Mouse (Mus musculus) heart, postnatal 36 days (tissue): ENCODE results near the gene Fem1b. TPM values are rescaled to one million over a fixed set of nuclear protein-coding genes. Genes with fewer than 3 reads are reported as not detected.
A peak's percentile ranks its signal among the peaks of the same experiment; 100 is the strongest.
"Not testable (repeated sequence)": the region's sequence is repeated elsewhere in the genome, so short reads cannot be mapped to it uniquely, and the experiment has no call there.

Experiments used
- DNase-seq, 2 experiments: peaks; one replicate each; pipeline ENCODE4 v3.0.0; 2021 to 2022
- intact Hi-C: fragments of 180-260 bp; cut with DNase I; formaldehyde crosslinking; loops from one replicate; pipeline ENCODE4 v1.15.1; 2025
- total RNA-seq, 2 experiments: library from RNA; stranded (reverse); gene quantifications; 2 replicates each; pipeline ENCODE4 v1.2.3; 2021

Fem1b gene
- total RNA-seq, 2 experiments from 2014 or later, result 16.2 to 16.9 TPM

- peak; percentile 96 to 98 for DNase-seq
- intact Hi-C loops, result loop anchor here (2.0 kb wide), 1 partner anchor 84 kb away; no protein-coding TSS in a partner anchor
Observed at GRCm38 (mm10) chr9:62828662-62829086, 16.9 kb upstream of the Fem1b start.

GRCm38 (mm10) chr9:62827939-62828652, 16.4 kb upstream of the Fem1b start:
- intact Hi-C loops, result loop anchor here (2.0 kb wide), 1 partner anchor 83 kb away; no protein-coding TSS in a partner anchor
- no peak for DNase-seq

- no peak for DNase-seq
- intact Hi-C loops, result no loop called here
Observed at GRCm38 (mm10) chr9:62826456-62826855, 14.7 kb upstream of the Fem1b start.

- no peak for DNase-seq
- intact Hi-C loops, result no loop called here
Observed at GRCm38 (mm10) chr9:62825791-62826393, 14.2 kb upstream of the Fem1b start.

GRCm38 (mm10) chr9:62821811-62822210, 10.1 kb upstream of the Fem1b start:
- no peak for DNase-seq

GRCm38 (mm10) chr9:62820829-62821228, 9.1 kb upstream of the Fem1b start:
- intact Hi-C loops, result no loop called here
- DNase-seq, result no peak

More at GRCm38 (mm10) chr9:62821811-62822210, 10.1 kb upstream of the Fem1b start:
- intact Hi-C loops, result no loop called here

- not testable (repeated sequence) for DNase-seq
- intact Hi-C loops, result loop anchor here (10.0 kb wide), 1 partner anchor 555 kb away; the partner anchor contains the start of gene Map2k5
Observed at GRCm38 (mm10) chr9:62819910-62820309, 8.2 kb upstream of the Fem1b start.

- intact Hi-C loops, result loop anchor here (10.0 kb wide), 1 partner anchor 555 kb away; the partner anchor contains the start of gene Map2k5
Observed at GRCm38 (mm10) chr9:62819494-62819893, 7.8 kb upstream of the Fem1b start.

GRCm38 (mm10) chr9:62817828-62818614, 6.3 kb upstream of the Fem1b start:
- intact Hi-C loops, result loop anchor here (10.0 kb wide), 1 partner anchor 557 kb away; the partner anchor contains the start of gene Map2k5
- no peak for DNase-seq

More at GRCm38 (mm10) chr9:62819494-62819893, 7.8 kb upstream of the Fem1b start:
- no peak for DNase-seq

GRCm38 (mm10) chr9:62817099-62817571, 5.4 kb upstream of the Fem1b start:
- intact Hi-C loops, result loop anchor here (10.0 kb wide), 1 partner anchor 558 kb away; the partner anchor contains the start of gene Map2k5
- DNase-seq, result peak; percentile 47 to 53

- intact Hi-C loops, result loop anchor here (10.0 kb wide), 1 partner anchor 558 kb away; the partner anchor contains the start of gene Map2k5
- no peak for DNase-seq
Observed at GRCm38 (mm10) chr9:62816323-62817098, 4.8 kb upstream of the Fem1b start.

- intact Hi-C loops, result loop anchor here (10.0 kb wide), 1 partner anchor 560 kb away; the partner anchor contains the start of gene Map2k5
- no peak for DNase-seq
Observed at GRCm38 (mm10) chr9:62814751-62815150, 3.0 kb upstream of the Fem1b start.

GRCm38 (mm10) chr9:62812216-62813049, 699 bp upstream of the Fem1b start:
- no peak for DNase-seq
- intact Hi-C loops, result loop anchor here (10.0 kb wide), 1 partner anchor 562 kb away; the partner anchor contains the start of gene Map2k5

- intact Hi-C loops, result loop anchor here (10.0 kb wide), 1 partner anchor 564 kb away; the partner anchor contains the start of gene Map2k5
- DNase-seq, result peak in 1 of 2 experiments; percentile 11
Observed at GRCm38 (mm10) chr9:62810543-62811515, 905 bp downstream of the Fem1b start.

GRCm38 (mm10) chr9:62810095-62810494, 1.6 kb downstream of the Fem1b start:
- no peak for DNase-seq
- intact Hi-C loops, result loop anchor here (10.0 kb wide), 1 partner anchor 565 kb away; the partner anchor contains the start of gene Map2k5

GRCm38 (mm10) chr9:62799218-62799617, 12.5 kb downstream of the Fem1b start:
- DNase-seq, intact Hi-C loops: not testable (repeated sequence)

- no peak for DNase-seq
- intact Hi-C loops, result no loop called here
Observed at GRCm38 (mm10) chr9:62789856-62790255, 21.9 kb downstream of the Fem1b start.
